In genomic region chr9:60858306-60858960, GRCm38 (mm10) we compare ENCODE assay signal across 8 mouse cellular contexts.
A peak's percentile ranks its signal among the peaks of the same experiment; 100 is the strongest.
DNase-seq lines count a peak whose midpoint lies in the region; ATAC-seq lines count a peak whose summit lies in the region.

No protein-coding gene starts in this region.

- H3K27ac ChIP-seq in intestine, embryonic 14.5 days (ENCODE audit: low read depth) = no peak overlapping the region
- no peak overlapping the region for H3K27ac ChIP-seq in stomach, embryonic 16.5 days (ENCODE audit: low read length)

- DNase-seq in layer of hippocampus, adult 9-10 months (ENCODE audit: low spot score) = peak; percentile 20
- DNase-seq in layer of hippocampus, adult 11-12 months (ENCODE audit: low spot score) = no peak
- DNase-seq in MN1 (ENCODE audit: low spot score) = peak; percentile 75
- peak; percentile 20 for DNase-seq in fibroblast of lung, adult 2 months (ENCODE audit: low read depth)
- no peak for DNase-seq in intestine, embryonic 14.5 days (ENCODE audit: low spot score)
- DNase-seq in ovary, postnatal 10 days (ENCODE audit: low spot score) = no peak

- 39% methylated on average over 11 of the region's 11 CpGs for WGBS in intestine, embryonic 14.5 days
- 40% methylated on average over 11 of the region's 11 CpGs for WGBS in stomach, embryonic 16.5 days

- H3K36me3 ChIP-seq in intestine, embryonic 14.5 days (ENCODE audit: control insufficient read depth, insufficient read depth, low read length) = peaks cover 56% of the 10 kb centered on the region
- H3K36me3 ChIP-seq in stomach, embryonic 16.5 days (ENCODE audit: control insufficient read depth, insufficient read depth, low read length) = peaks cover 2% of the 10 kb centered on the region; the same call in 1 of the 2 replicates

- no peak overlapping the region for H3K9ac ChIP-seq in intestine, embryonic 14.5 days (ENCODE audit: low read length)
- H3K9ac ChIP-seq in stomach, embryonic 16.5 days (ENCODE audit: low read length) = no peak overlapping the region

- H3K27me3 ChIP-seq in intestine, embryonic 14.5 days (replicated peaks; ENCODE audit: control insufficient read depth, insufficient read depth, low read length) = no peaks in the 10 kb centered on the region
- H3K27me3 ChIP-seq in stomach, embryonic 16.5 days (ENCODE audit: control insufficient read depth, insufficient read depth, low read length) = no peaks in the 10 kb centered on the region

- H3K4me2 ChIP-seq in intestine, embryonic 14.5 days (ENCODE audit: low read length) = peak overlapping the region; percentile 33; the same call in 1 of the 2 replicates
- H3K4me2 ChIP-seq in stomach, embryonic 16.5 days (ENCODE audit: low read depth, low read length) = peak overlapping the region; percentile 40

- H3K9me3 ChIP-seq in intestine, embryonic 14.5 days (ENCODE audit: control insufficient read depth, low read length) = no peaks in the 10 kb centered on the region
- no peaks in the 10 kb centered on the region for H3K9me3 ChIP-seq in stomach, embryonic 16.5 days (replicated peaks; ENCODE audit: control insufficient read depth, low read length)

- H3K4me3 ChIP-seq in intestine, embryonic 14.5 days (ENCODE audit: low read depth, low read length) = no peak overlapping the region
- no peak overlapping the region for H3K4me3 ChIP-seq in stomach, embryonic 16.5 days (replicated peaks; ENCODE audit: low read length)

- H3K4me1 ChIP-seq in intestine, embryonic 14.5 days (replicated peaks; ENCODE audit: control insufficient read depth, insufficient read depth, low read length) = no peaks in the 10 kb centered on the region; the same call in 1 of the 2 replicates
- peaks cover 3% of the 10 kb centered on the region; the same call in 1 of the 2 replicates for H3K4me1 ChIP-seq in stomach, embryonic 16.5 days (ENCODE audit: control insufficient read depth, insufficient read depth, low read length)

- 0 out of 2 replicates have a peak, but pooled peaks have one; percentile 45 for ATAC-seq in intestine, embryonic 14.5 days (replicated peaks; ENCODE audit: low FRiP score, low TSS enrichment, low read depth)
- ATAC-seq in megakaryocyte, adult 5-6 weeks (ENCODE audit: poor library complexity, severe bottlenecking) = peak; percentile 81
- ATAC-seq in stomach, embryonic 16.5 days (ENCODE audit: insufficient read depth, low FRiP score) = 0 out of 2 replicates have a peak, but pooled peaks have one; percentile 33

Comparison
In these comparisons a context has a peak if more than half of its experiments do, and no peak if none do; other contexts are left out.
1. DNase-seq: peak in layer of hippocampus, adult 9-10 months (single experiment), MN1 (single experiment) and fibroblast of lung, adult 2 months (single experiment); none in layer of hippocampus, adult 11-12 months (single experiment), intestine, embryonic 14.5 days (single experiment) and ovary, postnatal 10 days (single experiment).
2. Peak in every context shown above with its lines, with median percentiles within 50 percentile points of each other: ATAC-seq.